Mouse (Mus musculus): Measurements from ENCODE around the gene Gm13691. TPM values are rescaled to one million over a fixed set of nuclear protein-coding genes. Genes with fewer than 3 reads are reported as not detected.
"Not testable (repeated sequence)": the region's sequence is repeated elsewhere in the genome, so short reads cannot be mapped to it uniquely, and the experiment has no call there.

Gene Gm13691
- 0.03 TPM in 2 replicates for polyA plus RNA-seq (2012; rRNA removed)

DNA sequence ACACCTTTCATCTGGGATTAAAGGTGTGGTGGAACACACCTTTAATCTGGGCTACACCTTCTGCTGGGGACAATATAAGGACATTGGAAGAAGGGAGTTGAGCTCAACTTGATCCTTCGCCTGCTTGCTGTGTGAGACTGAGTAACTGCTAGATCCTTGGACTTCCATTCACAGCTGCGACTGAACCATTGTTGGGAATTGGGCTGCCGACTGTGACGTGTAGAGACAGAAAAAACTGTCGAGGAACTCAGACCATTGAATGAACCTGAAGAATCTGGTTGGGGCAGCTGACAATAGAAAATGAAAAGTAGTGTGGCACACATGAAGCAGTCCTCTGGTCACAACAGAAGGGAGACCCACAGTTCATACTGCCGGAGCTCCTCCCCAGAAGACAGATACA, at the start of gene Gm13691:
Gene Gm13691, plus strand, starts transcription at position 301 of the 400 bp plus-strand sequence.
- DNase-seq (ENCODE audit: low spot score): not testable (repeated sequence)

DNA sequence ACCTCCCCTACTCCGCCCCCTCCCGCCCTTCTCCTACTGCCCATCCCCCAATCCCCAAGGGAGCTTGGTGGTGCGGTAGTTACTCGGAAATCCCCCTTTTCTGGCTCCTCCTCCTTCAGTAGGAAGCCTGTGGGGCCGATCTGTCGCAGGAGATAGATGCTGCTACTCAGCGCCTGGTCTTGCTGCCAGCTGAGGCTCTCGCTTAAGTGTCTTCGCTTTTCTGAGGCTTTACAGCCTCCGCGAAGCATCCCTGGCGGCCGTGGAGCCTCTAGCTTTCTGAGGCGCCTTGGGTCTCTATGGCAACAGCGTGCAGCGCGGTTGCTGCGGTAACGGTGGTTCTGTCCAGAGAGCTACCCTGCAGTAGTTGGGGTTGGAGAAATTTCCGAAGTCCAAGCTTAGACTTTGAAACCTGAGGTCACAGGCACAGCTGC, 49.4 kb upstream of the Gm13691 start, which contains the start of gene Zswim2:
Gene Zswim2, minus strand, starts transcription at position 298 of the 431 bp plus-strand sequence.
- no peak for DNase-seq (ENCODE audit: low spot score)

DNA sequence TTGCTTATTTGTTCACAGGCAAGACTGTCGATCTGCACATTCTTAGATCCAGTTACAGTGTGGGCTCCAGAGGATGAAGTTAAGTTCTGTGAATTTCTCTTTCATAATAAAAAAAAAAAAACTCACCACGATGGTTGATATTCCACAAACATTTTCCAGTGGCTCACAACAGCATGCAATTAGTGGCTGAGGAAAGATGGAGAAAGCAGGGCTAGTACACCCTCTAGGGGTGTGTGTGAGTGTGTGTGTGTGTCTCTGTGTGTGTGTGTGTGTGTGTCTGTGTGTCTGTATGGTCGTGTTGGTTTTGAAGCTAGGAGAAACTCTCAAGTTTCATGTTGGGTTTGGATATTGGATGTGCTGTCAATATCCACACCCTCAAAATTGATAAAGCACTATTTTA, 49.0 kb upstream of the Gm13691 start:
- DNase-seq (ENCODE audit: low spot score): no peak

DNA sequence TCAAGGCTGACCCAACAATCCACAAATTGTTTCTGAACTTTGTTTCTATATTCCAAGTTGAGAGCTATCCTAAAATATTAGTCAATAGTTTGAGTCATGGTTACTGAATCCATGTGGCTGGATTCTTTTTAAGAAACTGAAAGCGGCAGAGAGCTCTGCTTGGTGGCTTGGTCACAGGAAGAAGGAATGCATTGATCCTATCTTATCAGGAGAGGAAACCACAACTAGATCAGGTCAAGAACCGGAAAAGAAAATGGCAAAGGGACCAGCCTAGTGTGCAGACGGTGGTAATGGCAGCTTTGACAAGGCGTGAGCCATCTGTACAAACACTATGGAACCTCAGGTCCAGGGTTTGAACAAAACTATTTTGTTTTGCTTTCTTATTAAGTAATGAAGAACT, 48.6 kb upstream of the Gm13691 start:
- DNase-seq (ENCODE audit: low spot score): no peak

DNA sequence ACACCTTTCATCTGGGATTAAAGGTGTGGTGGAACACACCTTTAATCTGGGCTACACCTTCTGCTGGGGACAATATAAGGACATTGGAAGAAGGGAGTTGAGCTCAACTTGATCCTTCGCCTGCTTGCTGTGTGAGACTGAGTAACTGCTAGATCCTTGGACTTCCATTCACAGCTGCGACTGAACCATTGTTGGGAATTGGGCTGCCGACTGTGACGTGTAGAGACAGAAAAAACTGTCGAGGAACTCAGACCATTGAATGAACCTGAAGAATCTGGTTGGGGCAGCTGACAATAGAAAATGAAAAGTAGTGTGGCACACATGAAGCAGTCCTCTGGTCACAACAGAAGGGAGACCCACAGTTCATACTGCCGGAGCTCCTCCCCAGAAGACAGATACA, 35.0 kb upstream of the Gm13691 start, which contains the start of gene Gm13698:
Gene Gm13698, plus strand, starts transcription at position 301 of the 400 bp plus-strand sequence.
- DNase-seq (ENCODE audit: low spot score): not testable (repeated sequence)

DNA sequence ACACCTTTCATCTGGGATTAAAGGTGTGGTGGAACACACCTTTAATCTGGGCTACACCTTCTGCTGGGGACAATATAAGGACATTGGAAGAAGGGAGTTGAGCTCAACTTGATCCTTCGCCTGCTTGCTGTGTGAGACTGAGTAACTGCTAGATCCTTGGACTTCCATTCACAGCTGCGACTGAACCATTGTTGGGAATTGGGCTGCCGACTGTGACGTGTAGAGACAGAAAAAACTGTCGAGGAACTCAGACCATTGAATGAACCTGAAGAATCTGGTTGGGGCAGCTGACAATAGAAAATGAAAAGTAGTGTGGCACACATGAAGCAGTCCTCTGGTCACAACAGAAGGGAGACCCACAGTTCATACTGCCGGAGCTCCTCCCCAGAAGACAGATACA, 29.1 kb upstream of the Gm13691 start, which contains the start of gene Gm13693:
Gene Gm13693, plus strand, starts transcription at position 301 of the 400 bp plus-strand sequence.
- DNase-seq (ENCODE audit: low spot score): not testable (repeated sequence)

DNA sequence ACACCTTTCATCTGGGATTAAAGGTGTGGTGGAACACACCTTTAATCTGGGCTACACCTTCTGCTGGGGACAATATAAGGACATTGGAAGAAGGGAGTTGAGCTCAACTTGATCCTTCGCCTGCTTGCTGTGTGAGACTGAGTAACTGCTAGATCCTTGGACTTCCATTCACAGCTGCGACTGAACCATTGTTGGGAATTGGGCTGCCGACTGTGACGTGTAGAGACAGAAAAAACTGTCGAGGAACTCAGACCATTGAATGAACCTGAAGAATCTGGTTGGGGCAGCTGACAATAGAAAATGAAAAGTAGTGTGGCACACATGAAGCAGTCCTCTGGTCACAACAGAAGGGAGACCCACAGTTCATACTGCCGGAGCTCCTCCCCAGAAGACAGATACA, 23.3 kb upstream of the Gm13691 start, which contains the start of gene Gm13695:
Gene Gm13695, plus strand, starts transcription at position 301 of the 400 bp plus-strand sequence.
- not testable (repeated sequence) for DNase-seq (ENCODE audit: low spot score)

DNA sequence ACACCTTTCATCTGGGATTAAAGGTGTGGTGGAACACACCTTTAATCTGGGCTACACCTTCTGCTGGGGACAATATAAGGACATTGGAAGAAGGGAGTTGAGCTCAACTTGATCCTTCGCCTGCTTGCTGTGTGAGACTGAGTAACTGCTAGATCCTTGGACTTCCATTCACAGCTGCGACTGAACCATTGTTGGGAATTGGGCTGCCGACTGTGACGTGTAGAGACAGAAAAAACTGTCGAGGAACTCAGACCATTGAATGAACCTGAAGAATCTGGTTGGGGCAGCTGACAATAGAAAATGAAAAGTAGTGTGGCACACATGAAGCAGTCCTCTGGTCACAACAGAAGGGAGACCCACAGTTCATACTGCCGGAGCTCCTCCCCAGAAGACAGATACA, 17.5 kb upstream of the Gm13691 start, which contains the start of gene Gm13696:
Gene Gm13696, plus strand, starts transcription at position 301 of the 400 bp plus-strand sequence.
- not testable (repeated sequence) for DNase-seq (ENCODE audit: low spot score)

DNA sequence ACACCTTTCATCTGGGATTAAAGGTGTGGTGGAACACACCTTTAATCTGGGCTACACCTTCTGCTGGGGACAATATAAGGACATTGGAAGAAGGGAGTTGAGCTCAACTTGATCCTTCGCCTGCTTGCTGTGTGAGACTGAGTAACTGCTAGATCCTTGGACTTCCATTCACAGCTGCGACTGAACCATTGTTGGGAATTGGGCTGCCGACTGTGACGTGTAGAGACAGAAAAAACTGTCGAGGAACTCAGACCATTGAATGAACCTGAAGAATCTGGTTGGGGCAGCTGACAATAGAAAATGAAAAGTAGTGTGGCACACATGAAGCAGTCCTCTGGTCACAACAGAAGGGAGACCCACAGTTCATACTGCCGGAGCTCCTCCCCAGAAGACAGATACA, 11.7 kb upstream of the Gm13691 start, which contains the start of gene Gm13694:
Gene Gm13694, plus strand, starts transcription at position 301 of the 400 bp plus-strand sequence.
- not testable (repeated sequence) for DNase-seq (ENCODE audit: low spot score)

DNA sequence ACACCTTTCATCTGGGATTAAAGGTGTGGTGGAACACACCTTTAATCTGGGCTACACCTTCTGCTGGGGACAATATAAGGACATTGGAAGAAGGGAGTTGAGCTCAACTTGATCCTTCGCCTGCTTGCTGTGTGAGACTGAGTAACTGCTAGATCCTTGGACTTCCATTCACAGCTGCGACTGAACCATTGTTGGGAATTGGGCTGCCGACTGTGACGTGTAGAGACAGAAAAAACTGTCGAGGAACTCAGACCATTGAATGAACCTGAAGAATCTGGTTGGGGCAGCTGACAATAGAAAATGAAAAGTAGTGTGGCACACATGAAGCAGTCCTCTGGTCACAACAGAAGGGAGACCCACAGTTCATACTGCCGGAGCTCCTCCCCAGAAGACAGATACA, 5.9 kb upstream of the Gm13691 start, which contains the start of gene Gm13697:
Gene Gm13697, plus strand, starts transcription at position 301 of the 400 bp plus-strand sequence.
- DNase-seq (ENCODE audit: low spot score): not testable (repeated sequence)

DNA sequence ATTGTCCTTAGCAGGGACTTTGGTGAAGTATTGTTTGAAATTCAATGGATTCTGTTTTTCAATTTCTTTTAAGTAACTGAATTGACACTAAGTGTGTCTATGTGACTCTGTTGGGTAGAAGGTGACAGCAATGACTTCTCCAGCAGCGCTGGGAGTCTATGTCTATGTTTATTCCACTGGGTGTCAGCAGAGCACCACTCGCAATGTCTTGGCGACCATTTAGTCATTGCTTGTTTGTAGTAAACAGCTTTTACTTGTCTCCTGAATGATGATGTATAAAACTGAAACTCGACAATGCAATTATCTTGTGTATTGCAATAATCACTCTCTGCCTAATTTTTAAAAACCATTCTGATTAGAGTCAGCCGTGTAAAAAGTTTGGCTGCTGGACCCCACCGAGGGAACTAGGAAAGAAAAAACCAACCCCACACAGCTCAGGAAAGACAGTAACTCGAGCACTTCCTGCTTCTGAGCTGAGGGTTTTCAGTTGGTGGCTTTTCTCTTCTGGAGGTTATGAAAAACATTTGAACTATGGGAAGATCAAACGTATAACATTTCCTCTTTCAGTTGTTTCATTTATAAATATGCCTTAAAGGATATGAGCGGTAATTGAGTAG, 3.4 kb downstream of the Gm13691 start:
- DNase-seq (ENCODE audit: low spot score): not testable (repeated sequence)

DNA sequence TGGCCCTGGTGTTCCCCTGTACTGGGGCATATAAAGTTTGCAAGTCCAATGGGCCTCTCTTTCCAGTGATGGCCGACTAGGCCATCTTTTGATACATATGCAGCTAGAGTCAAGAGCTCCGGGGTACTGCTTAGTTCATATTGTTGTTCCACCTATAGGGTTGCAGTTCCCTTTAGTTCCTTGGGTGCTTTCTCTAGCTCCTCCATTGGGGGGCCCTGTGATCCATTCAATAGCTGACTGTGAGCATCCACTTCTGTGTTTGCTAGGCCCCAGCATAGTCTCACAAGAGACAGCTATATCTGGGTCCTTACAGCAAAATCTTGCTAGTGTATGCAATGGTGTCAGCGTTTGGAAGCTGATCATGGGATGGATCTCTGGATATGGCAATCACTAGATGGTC, 4.2 kb downstream of the Gm13691 start:
- DNase-seq (ENCODE audit: low spot score): not testable (repeated sequence)

DNA sequence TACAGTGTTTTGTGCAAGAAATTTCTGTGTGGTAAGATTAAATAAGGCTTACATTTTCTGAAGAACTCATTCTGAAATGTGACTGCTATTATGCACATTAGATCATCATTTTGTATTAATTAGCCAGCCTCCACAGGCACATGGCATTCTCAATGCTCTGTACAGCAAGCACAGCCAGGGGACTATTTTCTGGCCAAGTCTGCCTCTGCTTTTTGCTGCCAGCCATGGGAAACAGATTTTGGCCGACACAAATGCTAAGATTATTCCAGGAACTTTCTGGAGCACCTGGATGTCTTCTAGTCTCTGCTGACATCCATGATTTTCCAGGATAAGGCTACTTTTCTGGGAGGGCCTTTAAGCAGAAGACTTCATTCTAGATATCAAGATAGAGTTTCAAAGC, 18.6 kb downstream of the Gm13691 start:
- DNase-seq (ENCODE audit: low spot score): no peak

DNA sequence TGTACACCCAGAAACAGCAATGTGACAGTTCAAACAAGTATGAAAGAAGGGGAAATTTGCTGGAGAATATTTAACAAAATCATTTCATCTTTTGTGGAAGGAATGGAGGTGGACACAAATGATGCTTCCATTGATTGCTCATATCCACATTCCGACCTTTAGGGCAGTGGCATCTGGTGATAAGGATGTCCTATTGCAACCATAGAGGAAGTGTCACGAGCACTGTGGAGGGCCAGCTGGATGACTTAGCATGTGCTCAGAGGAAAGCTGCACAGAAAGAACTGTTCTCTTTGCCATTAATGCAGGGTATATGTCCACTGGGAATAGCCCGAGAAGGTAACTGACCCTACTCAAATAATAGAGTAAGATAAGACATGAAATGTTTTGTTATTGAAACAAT, 19.5 kb downstream of the Gm13691 start:
- DNase-seq (ENCODE audit: low spot score): no peak

DNA sequence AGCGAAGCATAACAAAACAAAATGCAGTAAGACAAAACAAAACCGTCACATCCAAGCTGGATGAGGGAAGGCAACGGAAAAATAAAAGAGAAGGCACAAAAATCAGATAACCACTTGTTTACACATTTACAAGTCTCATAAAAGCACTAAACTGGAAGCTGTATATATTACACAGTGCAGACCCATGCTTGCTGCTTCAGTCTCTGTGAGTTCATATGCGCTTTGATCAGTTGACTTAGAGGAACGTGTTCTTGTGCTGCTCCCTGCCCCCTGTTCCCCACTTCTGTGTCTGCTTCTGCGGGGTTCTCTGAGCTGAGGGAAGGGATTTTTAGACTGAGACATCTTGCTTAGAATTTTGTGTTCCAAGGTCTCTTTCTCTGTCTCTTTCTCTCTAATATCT, 24.2 kb downstream of the Gm13691 start:
- DNase-seq (ENCODE audit: low spot score): no peak

DNA sequence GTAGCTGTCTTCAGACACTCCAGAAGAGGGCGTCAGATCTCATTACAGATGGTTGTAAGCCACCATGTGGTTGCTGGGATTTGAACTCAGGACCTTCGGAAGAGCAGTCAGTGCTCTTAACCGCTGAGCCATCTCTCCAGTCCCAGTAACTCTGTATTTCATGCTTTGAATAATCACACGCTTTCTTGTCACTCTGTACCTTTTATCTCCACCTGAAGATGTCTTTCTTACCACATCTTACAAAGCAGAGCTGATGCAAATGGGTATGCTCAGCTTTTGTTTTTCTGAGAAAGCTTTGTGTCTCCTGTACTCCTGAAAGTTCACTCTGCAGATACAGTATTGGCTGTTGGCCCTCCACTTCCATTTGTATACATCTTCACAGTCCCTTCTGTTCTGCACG, 25.9 kb downstream of the Gm13691 start:
- DNase-seq (ENCODE audit: low spot score): not testable (repeated sequence)

DNA sequence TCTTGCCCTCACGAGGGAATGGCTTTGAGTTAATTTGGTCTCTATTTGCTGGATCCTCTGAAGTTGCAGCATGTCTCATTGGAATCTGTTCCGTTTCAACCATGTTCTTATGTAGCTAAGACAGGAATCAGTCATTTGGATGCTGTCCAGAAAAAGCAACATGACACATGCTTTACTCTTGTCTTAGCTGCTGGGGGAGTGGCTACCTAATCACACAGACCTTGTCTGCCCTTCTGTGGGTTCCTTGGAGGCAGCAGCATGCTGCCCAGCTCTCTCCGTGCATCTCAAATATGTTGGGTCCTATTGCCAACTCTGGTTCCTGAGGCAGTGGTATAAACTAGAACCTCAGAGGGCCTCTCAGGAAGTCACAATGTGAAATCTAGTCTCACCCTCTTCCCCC, 28.0 kb downstream of the Gm13691 start:
- no peak for DNase-seq (ENCODE audit: low spot score)

DNA sequence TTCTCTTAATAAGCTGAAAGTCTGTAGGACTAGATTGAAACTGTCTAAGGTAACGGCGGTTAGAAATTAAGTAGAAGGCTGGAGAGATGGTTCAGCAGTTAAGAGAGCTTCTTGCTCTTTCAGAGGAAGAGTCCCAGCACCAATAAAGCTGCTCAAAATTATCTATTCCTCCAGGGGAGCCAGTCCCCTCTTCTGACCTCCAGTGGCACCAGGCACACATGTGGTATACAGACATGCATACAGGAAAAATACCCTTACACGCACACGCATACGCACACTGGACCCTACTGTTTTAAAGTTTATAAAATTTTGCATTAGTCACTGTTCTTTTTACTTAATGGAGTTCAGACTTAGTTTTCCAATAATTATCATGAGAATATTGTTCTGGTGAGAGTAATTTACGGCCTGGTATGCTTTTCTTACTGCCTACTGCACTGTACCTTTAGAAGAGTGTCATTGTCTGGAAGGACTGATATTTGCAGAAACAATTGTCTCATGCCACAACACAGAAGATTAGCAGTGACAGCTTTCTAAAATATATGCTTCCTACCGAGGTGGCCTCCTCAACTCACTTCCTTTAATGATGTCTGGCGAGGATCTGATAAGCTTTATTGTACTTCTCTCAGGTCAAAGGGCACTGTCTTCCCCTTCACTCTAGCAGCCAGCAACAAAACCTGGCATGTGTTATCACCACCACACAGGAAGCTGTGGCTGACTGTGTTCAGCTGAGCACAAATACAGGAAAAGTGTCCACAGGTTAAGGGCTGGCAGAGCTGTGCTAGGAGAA, 29.4 kb downstream of the Gm13691 start:
- no peak for DNase-seq (ENCODE audit: low spot score)

DNA sequence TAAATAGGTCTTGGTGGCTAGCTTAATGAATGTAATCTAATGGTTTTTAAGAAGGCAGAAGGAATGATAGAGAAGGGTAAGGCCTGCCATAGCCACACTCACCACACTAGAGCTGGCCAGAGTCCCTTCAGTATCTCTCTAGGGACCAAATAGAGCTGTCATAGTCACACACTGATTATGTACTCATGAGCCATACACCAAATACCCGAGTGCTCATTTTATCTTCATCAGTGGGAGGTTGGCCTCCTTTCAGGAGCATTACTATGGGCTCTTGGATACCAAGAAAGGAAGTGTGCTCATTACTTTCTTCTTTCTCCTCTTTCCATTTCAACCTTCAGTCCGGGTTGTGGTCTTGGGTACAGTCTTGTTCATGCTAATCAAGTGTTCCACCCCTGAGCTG, 31.6 kb downstream of the Gm13691 start:
- DNase-seq (ENCODE audit: low spot score): no peak

DNA sequence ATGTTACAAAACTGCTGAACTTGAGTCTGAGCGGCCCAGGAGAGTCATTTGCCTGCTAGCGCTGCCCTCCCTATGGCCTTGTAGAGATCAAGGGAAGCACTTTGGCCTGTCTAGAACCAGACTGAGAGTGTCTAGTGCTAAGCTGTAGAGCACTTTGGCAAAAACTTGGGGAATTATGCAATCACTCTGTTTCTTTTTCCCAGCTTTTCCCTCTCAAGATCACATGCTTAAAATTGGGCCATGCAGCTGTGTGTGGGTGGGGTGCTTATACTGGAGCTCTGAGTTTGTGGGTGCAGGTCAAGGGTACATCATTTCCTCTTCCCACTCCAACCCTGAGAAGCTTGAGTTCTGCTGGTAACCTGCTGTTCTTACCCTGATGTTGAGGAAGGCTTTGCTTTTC, 32.6 kb downstream of the Gm13691 start:
- DNase-seq (ENCODE audit: low spot score): no peak

DNA sequence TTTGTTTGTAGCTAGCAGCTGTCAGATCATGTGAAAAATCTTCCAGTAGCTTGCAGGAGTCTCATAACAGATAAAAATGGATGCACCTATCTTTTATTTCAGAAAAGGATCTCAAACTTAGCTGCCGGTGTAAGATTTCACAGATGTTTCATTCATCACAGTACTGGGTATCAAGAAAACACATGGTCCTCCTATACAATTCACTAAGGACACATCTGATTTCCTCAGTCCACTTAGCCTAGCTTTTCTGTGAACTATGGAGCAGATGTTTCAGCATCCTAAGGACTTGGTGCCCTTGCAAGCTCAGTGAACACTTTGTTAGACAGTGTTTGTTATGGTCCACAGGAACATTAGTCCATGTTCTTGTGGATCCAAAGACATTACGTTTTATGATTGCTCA, 33.0 kb downstream of the Gm13691 start:
- DNase-seq (ENCODE audit: low spot score): no peak

DNA sequence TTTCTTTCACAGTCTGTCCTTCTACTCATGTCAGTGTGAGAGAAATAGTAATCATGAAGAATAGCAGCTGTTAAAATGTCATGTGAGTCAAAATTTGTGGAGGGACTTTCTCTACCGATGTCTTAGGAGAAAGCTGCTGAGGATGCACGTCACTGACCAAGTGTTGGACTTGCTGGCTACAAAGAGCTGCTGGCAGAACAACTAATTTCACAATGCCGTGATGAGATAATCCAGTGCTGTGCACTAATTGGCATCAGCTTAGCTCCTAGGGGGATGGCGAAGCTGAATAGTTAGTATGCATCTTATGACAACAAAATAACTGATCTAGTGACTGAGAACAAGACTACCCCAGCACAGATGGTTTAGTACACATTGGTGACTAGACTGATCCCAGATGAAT, 34.9 kb downstream of the Gm13691 start:
- no peak for DNase-seq (ENCODE audit: low spot score)

DNA sequence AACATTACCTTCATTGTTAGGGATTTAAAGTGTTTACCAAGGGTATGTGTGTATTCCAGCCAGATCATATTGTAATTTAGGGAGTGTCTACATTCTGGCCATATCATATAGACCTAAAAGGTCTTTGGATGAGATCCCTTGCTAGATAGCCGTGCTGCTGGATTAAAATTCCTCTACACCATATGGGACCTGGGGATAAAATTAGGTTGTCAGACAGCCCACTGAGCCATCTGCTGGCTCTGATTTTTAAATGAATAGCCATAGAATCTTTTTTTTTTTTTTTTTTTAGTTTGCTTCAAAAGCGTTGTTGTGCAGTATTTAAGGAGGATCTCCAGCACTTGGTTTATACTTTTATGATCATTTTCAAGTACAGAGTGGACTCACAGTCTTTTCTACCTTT, 42.2 kb downstream of the Gm13691 start:
- DNase-seq (ENCODE audit: low spot score): no peak
